Mouse (Mus musculus) heart, adult 2 months (tissue): ENCODE data around the gene Map2. TPM values are rescaled to one million over a fixed set of nuclear protein-coding genes. Genes with fewer than 3 reads are reported as not detected.

Source experiments
- DNase-seq, 2 experiments: peaks; one replicate each; pipeline ENCODE4 v3.0.0; 2021
- H3K27ac ChIP-seq: fragments of 200-600 bp; 2 replicates; pipeline ENCODE4 v1.8.1; 2022
- H3K27me3 ChIP-seq: fragments of 200-500 bp; 2 replicates; pipeline ENCODE4 v1.6.1; 2012; ENCODE audit warnings: mild to moderate bottlenecking, low read length, inconsistent platforms, mixed read lengths; ENCODE audit not compliant: control insufficient read depth, insufficient read depth
- H3K36me3 ChIP-seq: fragments of 200-500 bp; 2 replicates; pipeline ENCODE4 v1.6.1; 2012; ENCODE audit warnings: low read length, inconsistent platforms; ENCODE audit not compliant: control insufficient read depth, insufficient read depth
- H3K4me1 ChIP-seq: fragments of 200-500 bp; 2 replicates; pipeline ENCODE4 v1.6.1; 2011; ENCODE audit warnings: low read length; ENCODE audit not compliant: control insufficient read depth, insufficient read depth
- H3K4me3 ChIP-seq: fragments of 200-600 bp; 2 replicates; pipeline ENCODE4 v1.8.1; 2022
- H3K79me2 ChIP-seq: fragments of 200-500 bp; replicated peaks from 2 replicates; pipeline ENCODE4 v1.6.1; 2012; ENCODE audit warnings: mild to moderate bottlenecking, inconsistent platforms, low read length, moderate library complexity, mixed read lengths; ENCODE audit not compliant: control insufficient read depth, insufficient read depth
- H3K9ac ChIP-seq: fragments of 200-500 bp; 2 replicates; pipeline ENCODE4 v1.6.1; 2012; ENCODE audit warnings: low read depth, mild to moderate bottlenecking, control low read depth, inconsistent platforms, low read length, mixed read lengths
- CTCF ChIP-seq: fragments of 200-600 bp; IDR thresholded peaks from 2 replicates; pipeline ENCODE4 v1.8.1; 2022; ENCODE audit warnings: antibody characterized with exemption, mild to moderate bottlenecking, moderate library complexity
- EP300 ChIP-seq: fragments of 200-500 bp; IDR thresholded peaks from 2 replicates; pipeline ENCODE4 v1.6.1; 2011; ENCODE audit warnings: low read depth, low read length, control low read depth; ENCODE audit not compliant: insufficient read depth
- POLR2A ChIP-seq: fragments of 200-500 bp; IDR thresholded peaks from 2 replicates; pipeline ENCODE4 v1.6.1; 2011; ENCODE audit warnings: mild to moderate bottlenecking, low read depth, low read length, control low read depth; ENCODE audit not compliant: insufficient read depth
- WGBS: fragments of 180-500 bp; shearing (Covaris S2); methylation state at CpG from one replicate; pipeline ENCODE4 v1.1.7; 2018; 5-methylcytosine and 5-hydroxymethylcytosine counted together
- intact Hi-C: fragments of 180-260 bp; cut with DNase I; formaldehyde crosslinking; loops from one replicate; pipeline ENCODE4 v1.15.1; 2025
- polyA plus RNA-seq: library from polyadenylated mRNA; depleted of rRNA; stranded (reverse); fragments of >200 nt; gene quantifications from 2 replicates; pipeline ENCODE4 v1.2.3, GENCODE M21; 2012
- total RNA-seq, 2 experiments: library from RNA; stranded (reverse); gene quantifications; 2 replicates each; pipeline ENCODE4 v1.2.3; 2021

The Map2 gene
- total and polyA plus RNA-seq, 3 experiments, result 2.2 to 4.2 (median 3.8) TPM

DNA sequence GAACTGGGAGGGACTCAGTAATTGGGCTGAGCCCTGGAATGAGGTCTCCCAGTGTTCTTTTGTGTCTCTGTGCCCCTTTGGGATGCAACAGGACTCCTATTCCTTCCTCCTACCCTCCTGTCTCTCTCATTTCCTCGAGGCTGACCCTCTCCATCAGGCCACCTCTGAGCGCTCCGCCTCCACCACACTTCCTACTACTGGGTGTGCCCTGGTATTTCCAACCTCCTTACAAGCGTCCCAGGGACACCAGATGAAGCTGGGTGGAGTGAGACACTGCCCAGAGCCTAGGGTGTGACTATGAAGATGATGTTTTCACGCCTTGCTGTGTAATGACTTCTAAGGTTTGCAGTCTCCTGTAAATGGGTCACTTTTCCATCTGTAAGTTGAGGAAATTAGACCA lies 1.4 kb upstream of the Map2 start:
- 60% methylated on average over 5 of the region's 5 CpGs for WGBS
- intact Hi-C loops, result no loop called here
- TF ChIP-seq POLR2A, result no peak
- TF ChIP-seq CTCF, result no peak
- TF ChIP-seq EP300, result no peak
- H3K27me3 ChIP-seq, result no peaks in the 10 kb centered on the region
- DNase-seq, result no peak
- no peak overlapping the region for H3K4me3 ChIP-seq
- no peak overlapping the region for H3K27ac ChIP-seq
- H3K9ac ChIP-seq, result no peak overlapping the region
- no peaks in the 10 kb centered on the region for H3K36me3 ChIP-seq
- H3K4me1 ChIP-seq, result no peaks in the 10 kb centered on the region
- no peaks in the 10 kb centered on the region for H3K79me2 ChIP-seq

DNA sequence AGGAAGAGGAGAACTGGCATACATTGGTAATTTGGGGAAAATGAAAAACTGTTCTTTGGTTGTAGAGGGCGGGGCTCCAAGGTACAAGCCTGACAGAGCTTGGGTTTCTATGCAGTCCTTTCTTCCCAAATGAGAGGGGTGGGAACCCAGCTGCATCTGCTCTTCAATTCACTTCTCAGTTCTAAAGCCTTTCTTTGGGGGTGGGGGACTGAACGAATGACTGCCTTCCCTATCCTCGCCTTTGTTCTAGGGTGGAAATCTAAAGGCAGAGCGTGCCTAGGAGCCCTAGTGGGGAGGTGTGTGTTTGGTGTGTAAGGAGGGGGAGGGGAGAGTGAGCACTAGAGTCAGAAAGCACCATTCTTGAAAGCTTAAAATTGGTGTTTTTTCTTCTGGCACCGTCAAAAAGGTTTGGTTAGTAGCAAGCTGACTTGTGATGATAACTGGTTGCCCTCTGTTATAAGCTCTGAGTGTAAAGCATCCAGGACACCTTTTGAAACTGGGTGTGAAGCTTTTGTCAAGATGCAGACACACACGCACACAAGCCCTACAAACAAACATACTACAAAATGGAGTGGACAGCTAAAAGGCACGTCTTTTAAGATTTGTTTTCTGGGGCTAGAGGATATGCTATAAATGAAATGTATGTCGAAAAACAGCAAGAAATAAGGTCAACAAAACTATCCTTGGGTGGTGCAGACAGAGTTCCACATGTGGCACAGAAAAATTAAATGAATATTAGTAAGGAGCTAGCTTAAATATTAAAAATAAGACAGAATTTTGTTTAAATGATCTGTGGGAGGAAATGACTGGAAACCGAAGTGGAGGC lies 1.2 kb downstream of the Map2 start:
- Histone ChIP-seq H3K27ac (no peak overlapping the region), H3K4me3 (no peak overlapping the region), H3K9ac (no peak overlapping the region), H3K4me1 (no peaks in the 10 kb centered on the region), H3K79me2 (no peaks in the 10 kb centered on the region), H3K27me3 (no peaks in the 10 kb centered on the region), H3K36me3 (no peaks in the 10 kb centered on the region)
- DNase-seq, result no peak
- intact Hi-C loops, result no loop called here
- TF ChIP-seq CTCF (no peak), POLR2A (no peak), EP300 (no peak)
- 37% methylated on average over 9 of the region's 9 CpGs for WGBS

DNA sequence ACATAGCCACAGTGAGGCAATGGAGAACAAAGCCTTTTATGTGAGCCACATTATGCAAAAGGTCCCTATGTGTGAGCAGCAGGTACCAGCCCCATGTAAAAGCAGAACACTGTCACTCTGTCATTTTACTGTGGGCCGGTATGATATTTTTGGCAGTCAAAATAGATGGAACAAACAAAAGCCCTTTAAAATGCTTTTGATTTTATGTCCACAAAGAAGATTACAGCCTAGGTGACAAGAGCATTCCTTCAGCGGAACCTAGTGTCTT lies 1.7 kb downstream of the Map2 start:
- H3K27me3 ChIP-seq, result no peaks in the 10 kb centered on the region
- H3K4me3 ChIP-seq, result no peak overlapping the region
- H3K4me1 ChIP-seq, result no peaks in the 10 kb centered on the region
- no peaks in the 10 kb centered on the region for H3K36me3 ChIP-seq
- no peak overlapping the region for H3K9ac ChIP-seq
- 67% methylated on average over 2 of the region's 2 CpGs for WGBS
- intact Hi-C loops, result no loop called here
- no peaks in the 10 kb centered on the region for H3K79me2 ChIP-seq
- no peak for DNase-seq
- no peak overlapping the region for H3K27ac ChIP-seq
- TF ChIP-seq POLR2A (no peak), CTCF (no peak), EP300 (no peak)

DNA sequence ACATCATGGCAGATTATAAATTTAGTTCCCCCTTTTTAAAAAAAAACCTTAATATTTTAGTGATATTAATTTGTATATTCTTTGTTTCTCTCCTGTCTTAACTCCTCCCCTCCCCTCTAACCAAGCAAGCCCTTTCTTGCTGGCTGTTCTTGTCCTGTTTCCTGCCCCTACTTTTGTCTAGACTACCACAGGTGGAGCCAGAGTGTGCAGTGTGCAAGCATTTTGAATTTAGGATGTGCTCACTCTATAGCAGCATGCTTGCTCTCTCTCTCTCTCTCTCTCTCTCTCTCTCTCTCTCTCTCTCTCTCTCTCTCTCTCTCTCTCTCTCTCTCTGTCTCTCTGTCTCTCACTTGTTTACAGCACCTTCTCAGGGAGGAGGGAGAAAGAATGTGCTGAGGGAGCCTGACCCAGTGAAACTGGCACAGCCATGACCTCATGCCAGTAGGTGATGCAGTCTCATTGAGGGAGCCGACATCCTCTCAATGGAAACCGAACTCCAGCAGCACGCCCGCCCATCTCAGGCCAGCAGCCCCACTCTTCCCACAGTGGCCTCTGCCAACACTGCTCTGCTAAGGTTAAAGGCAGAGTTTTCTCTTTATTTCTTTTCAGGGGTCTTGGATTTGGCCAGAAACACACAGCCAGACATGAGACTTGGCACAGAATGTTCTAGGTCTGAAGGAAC lies 2.6 kb downstream of the Map2 start:
- intact Hi-C loops, result no loop called here
- 54% methylated on average over 4 of the region's 4 CpGs for WGBS
- DNase-seq, result no peak
- Histone ChIP-seq H3K9ac (no peak overlapping the region), H3K27ac (no peak overlapping the region), H3K36me3 (no peaks in the 10 kb centered on the region), H3K4me1 (no peaks in the 10 kb centered on the region), H3K4me3 (no peak overlapping the region), H3K79me2 (no peaks in the 10 kb centered on the region), H3K27me3 (no peaks in the 10 kb centered on the region)
- no peak for TF ChIP-seq CTCF
- no peak for TF ChIP-seq EP300
- no peak for TF ChIP-seq POLR2A

DNA sequence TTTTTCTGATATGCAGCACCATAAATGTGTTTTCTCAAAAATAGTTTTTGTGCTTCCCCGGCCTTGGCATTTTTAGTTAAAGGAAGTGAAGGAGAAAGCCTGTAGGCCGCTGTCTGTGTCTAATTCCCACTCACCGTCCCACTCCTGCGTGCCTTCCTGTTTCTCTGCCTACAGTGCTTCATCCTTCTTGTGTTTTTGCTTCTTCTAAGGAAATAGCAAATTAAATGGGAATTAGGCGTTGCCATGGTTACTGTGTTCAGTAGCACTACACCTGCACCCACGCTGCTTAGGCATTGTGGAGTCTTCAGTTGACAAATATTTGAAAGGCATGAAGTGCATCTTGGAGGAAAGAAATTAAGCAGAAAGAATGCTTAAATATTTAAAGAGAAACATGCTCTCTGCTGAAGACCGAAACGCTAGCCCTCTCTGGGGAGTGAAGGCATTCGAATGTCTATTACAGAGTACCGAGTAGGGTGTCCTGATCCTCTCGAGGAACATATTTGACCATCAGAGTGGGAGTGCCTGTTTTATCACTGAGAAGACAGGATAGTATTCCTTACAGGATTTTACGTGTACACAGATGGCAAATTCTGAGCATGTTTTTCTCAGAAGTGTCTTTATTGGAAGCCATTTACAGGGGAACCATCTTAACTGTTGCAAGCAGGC lies 12.1 kb downstream of the Map2 start:
- H3K27ac ChIP-seq, result no peak overlapping the region
- no peak overlapping the region for H3K4me3 ChIP-seq
- H3K79me2 ChIP-seq, result no peaks in the 10 kb centered on the region
- no peaks in the 10 kb centered on the region for H3K4me1 ChIP-seq
- no peaks in the 10 kb centered on the region for H3K36me3 ChIP-seq
- WGBS, result 70% methylated on average over 12 of the region's 12 CpGs
- DNase-seq, result no peak
- H3K27me3 ChIP-seq, result no peaks in the 10 kb centered on the region
- no peak for TF ChIP-seq EP300
- no peak for TF ChIP-seq POLR2A
- TF ChIP-seq CTCF, result no peak
- intact Hi-C loops, result no loop called here
- no peak overlapping the region for H3K9ac ChIP-seq

DNA sequence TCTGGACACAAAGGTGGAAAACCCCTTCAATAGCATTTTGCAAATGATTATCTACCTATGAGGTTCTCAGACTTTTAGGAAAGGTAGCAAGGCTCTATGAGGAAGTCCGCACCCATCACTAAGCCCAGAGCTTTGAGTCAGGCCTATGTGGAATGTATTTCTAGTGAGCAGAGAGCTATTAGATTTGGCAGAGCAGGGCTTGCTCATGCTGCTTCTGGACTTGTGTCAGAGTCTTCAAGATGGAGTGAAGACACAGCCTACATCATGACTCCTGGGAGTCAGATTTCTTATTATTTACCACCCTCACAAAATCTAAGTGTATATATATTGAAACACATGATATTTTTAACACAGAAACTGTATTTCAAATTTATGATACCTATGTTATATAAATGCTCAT lies 17.3 kb downstream of the Map2 start:
- Histone ChIP-seq H3K9ac (no peak overlapping the region), H3K27ac (no peak overlapping the region), H3K27me3 (no peaks in the 10 kb centered on the region), H3K36me3 (no peaks in the 10 kb centered on the region), H3K79me2 (no peaks in the 10 kb centered on the region), H3K4me3 (no peak overlapping the region), H3K4me1 (no peaks in the 10 kb centered on the region)
- intact Hi-C loops, result no loop called here
- TF ChIP-seq POLR2A (no peak), CTCF (no peak), EP300 (no peak)
- 86% methylated on average over 1 of the region's 1 CpGs for WGBS
- no peak for DNase-seq
